Mouse (Mus musculus): ENCODE measurements at regions not wholly inside any gene's neighbourhood (a gene's known extent, or its start where the extent isn't known, plus 50 kb on each side); places are given as distances from the start of the nearest gene placed in this dataset.

DNA sequence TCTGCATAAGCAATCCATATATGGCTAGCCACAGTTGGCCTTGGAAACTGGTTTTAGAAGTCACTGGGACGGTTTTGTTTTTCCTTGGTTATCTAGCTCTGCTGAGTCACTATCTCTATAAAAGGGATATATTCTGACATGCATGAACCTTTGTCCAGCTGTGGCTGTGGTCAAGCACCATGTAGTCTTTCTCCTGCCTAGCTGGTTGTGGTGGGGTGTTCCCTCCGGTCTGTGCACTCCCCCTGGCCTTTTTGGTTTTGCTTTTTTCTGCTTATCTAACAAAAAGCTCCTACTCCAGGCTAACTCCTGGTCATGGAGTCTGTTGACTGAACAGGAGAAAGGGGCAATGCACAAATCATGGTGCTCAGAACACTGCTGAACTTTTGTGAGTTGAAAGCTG is 125.7 kb upstream of the Jun start:
- TF ChIP-seq CTCF (IDR thresholded peaks at IDR 0.05; ENCODE audit: extremely low read depth, insufficient read length, insufficient replicate concordance, low read depth, low read length) (no peak), POLR2A (IDR thresholded peaks at IDR 0.05; ENCODE audit: low read depth, low read length) (no peak)
